Mouse (Mus musculus): Measurements from ENCODE around the gene Chmp4b.

DNA sequence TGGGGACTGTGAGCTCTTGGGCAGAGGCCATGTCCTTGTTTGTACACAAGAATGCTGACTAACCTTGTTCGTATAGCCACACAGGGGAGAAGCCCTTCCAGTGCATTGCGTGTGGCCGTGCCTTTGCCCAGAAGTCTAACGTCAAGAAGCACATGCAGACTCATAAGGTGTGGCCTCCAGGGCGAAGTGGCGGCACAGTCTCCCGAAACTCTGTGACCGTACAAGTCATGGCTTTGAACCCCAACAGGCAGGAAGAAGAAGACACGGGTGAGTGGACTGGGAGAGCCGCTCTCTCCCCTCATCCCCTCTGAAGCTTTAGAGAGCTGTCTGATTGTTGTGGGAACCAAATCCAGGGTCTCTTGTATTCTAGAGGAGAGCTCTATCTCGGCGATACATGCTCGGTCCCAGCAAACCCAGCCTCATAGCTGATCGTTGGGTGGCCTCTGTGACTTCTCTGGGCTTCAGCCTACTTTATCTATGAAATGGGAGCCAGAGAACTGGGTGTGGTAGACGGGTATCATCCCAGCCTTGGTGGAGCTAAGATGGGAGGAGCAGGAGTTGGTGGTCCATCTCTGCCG is 19.2 kb upstream of the Chmp4b start:
- TF ChIP-seq CTCF (IDR thresholded peaks at IDR 0.05; ENCODE audit: extremely low read depth, insufficient read depth, low read length) (no peak), POLR2A (IDR thresholded peaks at IDR 0.05; ENCODE audit: extremely low read depth, insufficient read depth, low read length) (no peak)

Data from cortical plate, adult 2 months (tissue).